ENCODE assay signal across 11 mouse cellular contexts in the genomic region with DNA sequence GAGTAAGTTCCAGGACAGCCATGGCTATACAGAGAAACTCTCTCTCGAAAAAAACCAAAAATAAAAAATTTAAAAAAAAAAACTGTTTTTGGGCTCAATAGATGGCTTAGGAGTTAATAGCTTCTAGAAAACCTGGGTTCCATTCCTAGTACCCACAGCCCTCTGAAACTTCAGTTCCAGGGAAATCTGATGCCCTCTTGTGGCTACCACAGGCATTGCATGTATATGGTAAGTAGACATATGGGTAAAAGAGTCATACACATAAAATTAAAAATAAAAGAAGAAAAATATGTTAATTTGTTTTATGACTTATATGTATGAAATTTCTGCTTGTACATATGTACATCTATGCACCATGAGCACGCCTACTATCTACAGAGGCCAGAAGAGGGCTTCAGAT. TPM values are rescaled to one million over a fixed set of nuclear protein-coding genes. Genes with fewer than 3 reads are reported as not detected.
DNase-seq lines count a peak whose midpoint lies in the region; ATAC-seq and TF ChIP-seq lines count a peak whose summit lies in the region.
"Had no signal": no experiment of that assay in that cellular context is flagged by ENCODE, and none has a peak within 500 bp of the region (broad histone marks: within the 10 kb centered on the region; RNA-seq: fewer than 3 reads in every experiment).

No protein-coding gene starts in this region.

- no peaks in the 10 kb centered on the region for H3K4me1 ChIP-seq in hindbrain, postnatal 0 days (ENCODE audit: insufficient read depth, low read length)
- no peaks in the 10 kb centered on the region for H3K4me1 ChIP-seq in hindbrain, embryonic 13.5 days (replicated peaks)

- no peaks in the 10 kb centered on the region for H3K9me3 ChIP-seq in hindbrain, postnatal 0 days (ENCODE audit: low read length)
- no peaks in the 10 kb centered on the region for H3K9me3 ChIP-seq in hindbrain, embryonic 13.5 days

- H3K9ac ChIP-seq in hindbrain, postnatal 0 days (replicated peaks; ENCODE audit: low read length) = no peak overlapping the region
- no peak overlapping the region for H3K9ac ChIP-seq in hindbrain, embryonic 13.5 days

- TF ChIP-seq CTCF in hindbrain, postnatal 0 days (IDR thresholded peaks at IDR 0.05; ENCODE audit: low read depth) = peak; percentile 38

- H3K4me2 ChIP-seq in hindbrain, postnatal 0 days (ENCODE audit: low read depth, low read length) = no peak overlapping the region
- H3K4me2 ChIP-seq in hindbrain, embryonic 13.5 days = no peak overlapping the region

- no peak overlapping the region for H3K4me3 ChIP-seq in hindbrain, postnatal 0 days (ENCODE audit: low read length)
- H3K4me3 ChIP-seq in hindbrain, embryonic 13.5 days = no peak overlapping the region

- H3K36me3 ChIP-seq in hindbrain, postnatal 0 days (ENCODE audit: insufficient read depth, low read length) = no peaks in the 10 kb centered on the region
- H3K36me3 ChIP-seq in hindbrain, embryonic 13.5 days = no peaks in the 10 kb centered on the region

- DNase-seq in hindbrain, postnatal 0 days (ENCODE audit: low spot score) = no peak
- DNase-seq in 3T3-L1 (ENCODE audit: low read depth, low spot score) = peak; percentile 37
- peak; percentile 57 for DNase-seq in ES-CJ7 (ENCODE audit: low read depth, low spot score)
- DNase-seq in kidney, postnatal 36 days = peak; percentile 10 to 61
- DNase-seq in right cerebral cortex, postnatal 10 days (ENCODE audit: low spot score in 2 of 2) = no peak
- DNase-seq: cerebellum, adult 8-10 months had no signal

- 96% methylated on average over 2 of the region's 2 CpGs for WGBS in hindbrain, postnatal 0 days
- 98% methylated on average over 2 of the region's 2 CpGs for WGBS in hindbrain, embryonic 13.5 days

- no peaks in the 10 kb centered on the region for H3K27me3 ChIP-seq in hindbrain, postnatal 0 days (ENCODE audit: insufficient read depth, low read length)
- no peaks in the 10 kb centered on the region for H3K27me3 ChIP-seq in hindbrain, embryonic 13.5 days

- ATAC-seq in hindbrain, postnatal 0 days = no peak
- ATAC-seq in hindbrain, embryonic 13.5 days (ENCODE audit: low FRiP score) = no peak
- ATAC-seq in inflammation-experienced regulatory T-cells, adult 6 months = no peak
- no peak for ATAC-seq in monocyte, adult 5-6 weeks (replicated peaks; ENCODE audit: insufficient number of reproducible peaks, low FRiP score, low TSS enrichment, poor library complexity, severe bottlenecking)

- no peak overlapping the region for H3K27ac ChIP-seq in hindbrain, postnatal 0 days
- H3K27ac ChIP-seq in hindbrain, embryonic 13.5 days = no peak overlapping the region

RNA-seq across cellular contexts. Expression of gene Dhx32, which starts 42.1 kb away (rescaled TPM):
- 45.6 and 49.3 TPM in 2 replicates for total RNA-seq in hindbrain, postnatal 0 days (2014; rRNA removed)
- 49.8 and 52.6 TPM in 2 replicates for polyA plus RNA-seq in hindbrain, postnatal 0 days (2015; fragmentation: Nextera tagmentation; extraction: Ambion mirVana)
- 31.9 and 33.3 TPM in 2 replicates for polyA plus RNA-seq in hindbrain, embryonic 13.5 days (2015; fragmentation: Nextera tagmentation; extraction: Ambion mirVana)
- 1 to 10 TPM; 6.8 to 8.7 (median 8.5) TPM for polyA plus RNA-seq in inflammation-experienced regulatory T-cells, adult 6 months (2017; shearing (Covaris generic))
- total RNA-seq in monocyte, adult 5-6 weeks (2017) = 7.1 to 18.2 TPM (median 16.3 TPM) in 3 replicates

RNA-seq across cellular contexts. Expression of gene Fank1, which starts 47.9 kb away (rescaled TPM):
- total RNA-seq in hindbrain, postnatal 0 days (2014; rRNA removed) = 3.1 and 3.6 TPM in 2 replicates
- polyA plus RNA-seq in hindbrain, postnatal 0 days (2015; fragmentation: Nextera tagmentation; extraction: Ambion mirVana) = 6.0 and 6.6 TPM in 2 replicates
- polyA plus RNA-seq in hindbrain, embryonic 13.5 days (2015; fragmentation: Nextera tagmentation; extraction: Ambion mirVana) = 2.9 and 3.3 TPM in 2 replicates
- not detected for polyA plus RNA-seq in inflammation-experienced regulatory T-cells, adult 6 months (2017; shearing (Covaris generic))
- 0.39 TPM in 1 of 3 replicates, not detected in the others for total RNA-seq in monocyte, adult 5-6 weeks (2017)
- total RNA-seq: granulocyte monocyte progenitor cell, adult 5-6 weeks had no signal
- polyA plus RNA-seq: liver, embryonic 16.5 days had no signal

Comparison
In these comparisons a context has a peak if more than half of its experiments do, and no peak if none do; other contexts are left out.
1. DNase-seq: peak in 3T3-L1 (single experiment), ES-CJ7 (single experiment) and kidney, postnatal 36 days (2 of 2); none in hindbrain, postnatal 0 days (single experiment) and right cerebral cortex, postnatal 10 days (0 of 2).